Mouse (Mus musculus): ENCODE results near the gene Hyal1. TPM values are rescaled to one million over a fixed set of nuclear protein-coding genes. Genes with fewer than 3 reads are reported as not detected.

Hyal1 gene
- total and polyA plus RNA-seq, 2 experiments from 2014 or later: 6.0 to 21.3 TPM

DNA sequence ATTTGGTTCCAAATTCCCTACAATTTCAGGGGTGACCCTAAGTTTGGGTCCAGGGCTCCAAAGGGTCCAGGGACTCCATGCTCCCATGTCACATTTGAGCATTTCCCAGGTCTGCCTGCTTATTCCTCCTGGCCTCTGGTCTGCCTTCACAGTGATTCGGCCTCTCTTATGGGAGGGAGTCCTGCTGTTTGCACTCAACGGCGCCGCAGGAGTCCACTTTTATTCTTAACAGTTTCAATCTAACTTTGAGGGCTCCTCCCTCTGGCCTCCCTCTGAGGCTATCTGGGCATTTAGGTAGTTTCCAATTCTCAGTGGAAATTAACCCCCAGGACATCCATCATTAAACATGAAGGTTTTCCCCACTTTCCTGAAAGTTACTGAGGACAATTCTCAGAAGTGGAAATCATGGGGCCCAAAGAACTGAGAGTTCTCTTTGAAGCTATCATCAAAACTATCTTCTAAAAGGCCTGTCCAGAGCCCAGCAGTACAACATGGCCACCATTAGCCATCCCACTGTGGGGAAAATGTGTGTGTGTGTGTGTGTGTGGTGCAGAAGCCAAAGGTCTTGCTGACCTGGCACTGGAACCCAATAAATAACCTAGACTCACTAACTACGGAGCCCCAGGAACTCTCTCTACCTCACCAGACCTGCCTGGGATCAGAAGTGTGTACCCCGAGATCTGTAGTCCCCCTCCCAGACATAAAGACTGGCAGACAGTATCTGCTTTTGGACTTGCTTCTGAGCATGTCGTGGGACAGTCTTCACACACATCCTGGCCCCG lies 17.7 kb downstream of the Hyal1 start:
- H3K36me3 ChIP-seq (replicated peaks; ENCODE audit: control insufficient read depth, insufficient read depth, low read length): peaks cover 46% of the 10 kb centered on the region
- peaks cover 42% of the 10 kb centered on the region for H3K4me1 ChIP-seq (ENCODE audit: control insufficient read depth, insufficient read depth)
- peak overlapping the region; percentile 77 for H3K27ac ChIP-seq (ENCODE audit: low read depth)
- ATAC-seq (ENCODE audit: insufficient read depth, low read depth): no peak
- TF ChIP-seq CTCF (IDR thresholded peaks at IDR 0.05; ENCODE audit: low read depth): no peak
- no peak for TF ChIP-seq EP300 (IDR thresholded peaks at IDR 0.05; ENCODE audit: low read depth)
- H3K27me3 ChIP-seq (ENCODE audit: control insufficient read depth, insufficient read depth, low read length): no peaks in the 10 kb centered on the region
- no peak overlapping the region for H3K4me3 ChIP-seq (ENCODE audit: low read depth, low read length)
- no peak for DNase-seq (ENCODE audit: low spot score)
- H3K4me2 ChIP-seq (ENCODE audit: low read depth, low read length): no peak overlapping the region
- 78% methylated on average over 8 of the region's 8 CpGs for WGBS
- H3K9me3 ChIP-seq (replicated peaks; ENCODE audit: control insufficient read depth, low read length): no peaks in the 10 kb centered on the region
- H3K9ac ChIP-seq (replicated peaks; ENCODE audit: low read depth, low read length): no peak overlapping the region

DNA sequence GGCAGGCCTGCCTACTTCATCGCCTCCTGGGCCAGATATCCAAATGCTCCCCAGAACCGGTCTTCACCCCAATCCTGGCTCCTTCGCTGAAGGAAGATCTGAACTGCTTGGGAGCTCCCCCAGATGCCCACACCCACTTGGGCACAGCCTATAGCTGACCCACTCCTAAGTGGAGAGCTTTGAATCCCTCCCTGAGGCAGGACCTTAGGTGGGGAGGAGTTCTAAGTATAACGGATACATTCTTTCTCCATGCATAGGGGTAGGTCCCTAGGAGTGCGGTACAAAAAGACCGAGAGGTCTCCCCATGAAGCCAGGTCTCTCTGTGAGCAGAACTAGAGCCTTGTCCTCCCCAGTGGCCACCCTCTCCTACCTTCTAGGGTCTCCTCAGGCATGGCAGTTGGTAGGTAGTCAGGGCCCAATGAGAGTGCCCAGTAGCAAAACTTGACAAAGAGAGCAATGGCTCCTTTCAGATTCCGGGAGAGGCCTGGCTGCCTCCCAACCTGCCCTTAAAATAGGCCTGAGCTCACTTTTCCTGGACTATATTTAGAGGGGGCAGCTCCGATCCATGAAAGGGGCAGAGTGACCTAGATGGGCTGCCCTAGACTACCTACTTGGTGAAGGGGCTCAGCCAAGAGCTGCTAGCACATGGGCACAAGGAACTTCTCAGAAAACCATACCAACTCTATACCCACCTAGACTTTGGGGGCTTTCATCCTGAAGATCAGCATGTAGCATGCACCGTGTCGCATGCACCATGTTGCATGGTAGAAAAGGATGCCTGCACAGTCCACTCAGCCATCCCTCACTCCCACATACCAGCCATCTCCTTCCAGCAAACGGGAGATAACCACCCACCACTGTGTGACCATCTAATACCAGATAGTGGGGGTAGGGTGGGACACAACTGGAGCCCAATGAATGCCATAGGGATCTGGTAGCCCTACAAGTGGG lies 20.2 kb downstream of the Hyal1 start:
- DNase-seq (ENCODE audit: low spot score) (peak; percentile 91), ATAC-seq (ENCODE audit: insufficient read depth, low read depth) (peak; percentile 83)
- H3K4me3 ChIP-seq (ENCODE audit: low read depth, low read length): peak overlapping the region; percentile 34
- peak overlapping the region; percentile 53 for H3K9ac ChIP-seq (replicated peaks; ENCODE audit: low read depth, low read length)
- no peaks in the 10 kb centered on the region for H3K27me3 ChIP-seq (ENCODE audit: control insufficient read depth, insufficient read depth, low read length)
- no peak for TF ChIP-seq EP300 (IDR thresholded peaks at IDR 0.05; ENCODE audit: low read depth)
- no peak for TF ChIP-seq CTCF (IDR thresholded peaks at IDR 0.05; ENCODE audit: low read depth)
- peaks cover 33% of the 10 kb centered on the region for H3K36me3 ChIP-seq (replicated peaks; ENCODE audit: control insufficient read depth, insufficient read depth, low read length)
- 44% methylated on average over 11 of the region's 11 CpGs for WGBS
- H3K27ac ChIP-seq (ENCODE audit: low read depth): peak overlapping the region; percentile 91
- peaks cover 39% of the 10 kb centered on the region for H3K4me1 ChIP-seq (ENCODE audit: control insufficient read depth, insufficient read depth)
- no peaks in the 10 kb centered on the region for H3K9me3 ChIP-seq (replicated peaks; ENCODE audit: control insufficient read depth, low read length)
- H3K4me2 ChIP-seq (ENCODE audit: low read depth, low read length): peak overlapping the region; percentile 57

DNA sequence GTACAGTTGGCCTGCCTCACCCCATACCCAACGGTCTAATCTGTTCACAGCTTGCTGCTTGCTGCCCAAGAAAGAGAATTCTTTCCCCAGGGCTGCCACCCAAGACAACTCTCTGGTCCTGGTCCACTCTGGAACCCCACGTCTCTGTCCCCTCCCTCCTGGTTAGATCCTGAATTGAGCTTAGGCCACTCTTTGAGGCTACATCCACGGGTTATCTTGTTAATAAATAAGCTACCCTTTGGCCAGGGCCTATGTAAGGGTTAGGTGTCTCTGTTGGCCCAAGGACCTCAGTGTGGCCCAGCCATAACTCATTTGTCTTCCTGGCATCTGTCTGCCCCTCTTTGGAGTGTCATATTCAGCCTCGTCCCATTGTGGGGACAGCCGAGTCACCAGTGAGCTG lies 21.7 kb downstream of the Hyal1 start:
- peaks cover 27% of the 10 kb centered on the region for H3K4me1 ChIP-seq (ENCODE audit: control insufficient read depth, insufficient read depth)
- no peaks in the 10 kb centered on the region for H3K9me3 ChIP-seq (replicated peaks; ENCODE audit: control insufficient read depth, low read length)
- peaks cover 18% of the 10 kb centered on the region for H3K36me3 ChIP-seq (replicated peaks; ENCODE audit: control insufficient read depth, insufficient read depth, low read length)
- DNase-seq (ENCODE audit: low spot score) (no peak), ATAC-seq (ENCODE audit: insufficient read depth, low read depth) (no peak)
- H3K4me2 ChIP-seq (ENCODE audit: low read depth, low read length): no peak overlapping the region
- H3K27ac ChIP-seq (ENCODE audit: low read depth): no peak overlapping the region
- WGBS: 74% methylated on average over 5 of the region's 5 CpGs
- no peak overlapping the region for H3K4me3 ChIP-seq (ENCODE audit: low read depth, low read length)
- H3K9ac ChIP-seq (replicated peaks; ENCODE audit: low read depth, low read length): no peak overlapping the region
- no peak for TF ChIP-seq CTCF (IDR thresholded peaks at IDR 0.05; ENCODE audit: low read depth)
- no peak for TF ChIP-seq EP300 (IDR thresholded peaks at IDR 0.05; ENCODE audit: low read depth)
- H3K27me3 ChIP-seq (ENCODE audit: control insufficient read depth, insufficient read depth, low read length): no peaks in the 10 kb centered on the region

DNA sequence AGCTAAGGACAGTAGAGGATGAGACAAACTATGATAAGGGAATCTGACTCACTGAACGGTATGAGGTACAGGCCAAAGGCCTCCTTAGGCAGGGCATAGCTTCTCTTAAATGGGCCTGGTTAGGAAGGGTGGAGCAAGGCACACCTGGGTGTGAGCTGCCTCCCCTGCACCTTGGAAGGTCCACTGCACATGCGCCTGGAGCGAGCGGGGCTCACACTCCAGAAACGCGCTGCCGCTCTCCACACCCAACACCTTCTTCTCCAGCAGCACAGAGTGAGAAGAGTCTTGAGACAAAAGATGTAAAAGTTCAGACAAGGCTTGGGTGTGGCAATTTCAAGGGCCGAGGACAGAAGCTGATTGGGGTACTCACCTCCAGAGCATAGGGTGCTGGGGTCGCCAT lies 22.7 kb downstream of the Hyal1 start:
- H3K4me1 ChIP-seq (ENCODE audit: control insufficient read depth, insufficient read depth): peaks cover 17% of the 10 kb centered on the region
- TF ChIP-seq CTCF (IDR thresholded peaks at IDR 0.05; ENCODE audit: low read depth) (no peak), EP300 (IDR thresholded peaks at IDR 0.05; ENCODE audit: low read depth) (no peak)
- 84% methylated on average over 9 of the region's 9 CpGs for WGBS
- no peak overlapping the region for H3K27ac ChIP-seq (ENCODE audit: low read depth)
- H3K9ac ChIP-seq (replicated peaks; ENCODE audit: low read depth, low read length): no peak overlapping the region
- no peak overlapping the region for H3K4me2 ChIP-seq (ENCODE audit: low read depth, low read length)
- H3K4me3 ChIP-seq (ENCODE audit: low read depth, low read length): no peak overlapping the region
- DNase-seq (ENCODE audit: low spot score) (no peak), ATAC-seq (ENCODE audit: insufficient read depth, low read depth) (no peak)
- no peaks in the 10 kb centered on the region for H3K9me3 ChIP-seq (replicated peaks; ENCODE audit: control insufficient read depth, low read length)
- no peaks in the 10 kb centered on the region for H3K27me3 ChIP-seq (ENCODE audit: control insufficient read depth, insufficient read depth, low read length)
- peaks cover 7% of the 10 kb centered on the region for H3K36me3 ChIP-seq (replicated peaks; ENCODE audit: control insufficient read depth, insufficient read depth, low read length)

DNA sequence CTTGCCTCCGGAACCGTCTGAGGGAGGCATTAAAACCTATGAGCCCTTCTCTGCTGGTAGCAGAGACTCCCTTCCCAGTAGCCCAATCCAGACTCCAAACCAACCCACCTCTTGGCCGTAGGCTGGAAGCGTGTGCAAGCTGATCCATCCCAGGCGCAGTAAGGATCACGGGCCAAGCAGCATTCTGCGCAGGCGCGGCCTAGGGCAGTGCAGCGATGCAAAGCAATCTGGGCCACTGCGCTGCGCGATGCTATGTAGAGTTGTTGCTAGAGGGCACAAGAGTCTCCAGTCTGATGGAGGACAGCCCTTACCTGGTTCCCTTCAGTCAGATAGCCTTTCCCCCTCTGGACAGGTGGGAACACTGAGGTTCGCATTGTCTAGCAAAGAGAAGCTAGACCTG lies 23.1 kb downstream of the Hyal1 start:
- 74% methylated on average over 14 of the region's 14 CpGs for WGBS
- ATAC-seq (ENCODE audit: insufficient read depth, low read depth): no peak
- DNase-seq (ENCODE audit: low spot score): no peak
- no peak overlapping the region for H3K4me3 ChIP-seq (ENCODE audit: low read depth, low read length)
- H3K9me3 ChIP-seq (replicated peaks; ENCODE audit: control insufficient read depth, low read length): no peaks in the 10 kb centered on the region
- H3K27me3 ChIP-seq (ENCODE audit: control insufficient read depth, insufficient read depth, low read length): no peaks in the 10 kb centered on the region
- H3K4me2 ChIP-seq (ENCODE audit: low read depth, low read length): no peak overlapping the region
- no peak overlapping the region for H3K27ac ChIP-seq (ENCODE audit: low read depth)
- peaks cover 17% of the 10 kb centered on the region for H3K4me1 ChIP-seq (ENCODE audit: control insufficient read depth, insufficient read depth)
- H3K9ac ChIP-seq (replicated peaks; ENCODE audit: low read depth, low read length): no peak overlapping the region
- H3K36me3 ChIP-seq (replicated peaks; ENCODE audit: control insufficient read depth, insufficient read depth, low read length): peaks cover 6% of the 10 kb centered on the region; the same call in 1 of the 2 replicates
- TF ChIP-seq CTCF (IDR thresholded peaks at IDR 0.05; ENCODE audit: low read depth) (no peak), EP300 (IDR thresholded peaks at IDR 0.05; ENCODE audit: low read depth) (no peak)

Data from heart, postnatal 0 days (tissue).